Mouse (Mus musculus) kidney, embryonic 15.5 days (tissue): ENCODE measurements around the gene Ncf2. TPM values are rescaled to one million over a fixed set of nuclear protein-coding genes. Genes with fewer than 3 reads are reported as not detected.

Source experiments
- ATAC-seq: fragments of 200-750 bp; cut with Nextera tagmentation; replicated peaks from 2 replicates; pipeline ENCODE4 v1.8.0; 2017; ENCODE audit warnings: moderate TSS enrichment; ENCODE audit not compliant: low FRiP score
- H3K27ac ChIP-seq: fragments of 300-500 bp; sonication (generic); 2 replicates; pipeline ENCODE4 v1.5.1; 2015; ENCODE audit warnings: mild to moderate bottlenecking, inconsistent platforms
- H3K27me3 ChIP-seq: fragments of 300-500 bp; sonication (generic); 2 replicates; pipeline ENCODE4 v1.6.1; 2015; ENCODE audit warnings: inconsistent platforms
- H3K36me3 ChIP-seq: fragments of 300-500 bp; sonication (generic); 2 replicates; pipeline ENCODE4 v1.6.1; 2015; ENCODE audit warnings: inconsistent platforms
- H3K4me1 ChIP-seq: fragments of 300-500 bp; sonication (generic); 2 replicates; pipeline ENCODE4 v1.6.1; 2015; ENCODE audit warnings: inconsistent platforms
- H3K4me2 ChIP-seq: fragments of 300-500 bp; sonication (generic); 2 replicates; pipeline ENCODE4 v1.6.1; 2015; ENCODE audit warnings: moderate library complexity, mild to moderate bottlenecking, inconsistent platforms
- H3K4me3 ChIP-seq: fragments of 300-500 bp; sonication (generic); replicated peaks from 2 replicates; pipeline ENCODE4 v1.5.1; 2015; ENCODE audit warnings: mild to moderate bottlenecking, inconsistent platforms
- H3K9ac ChIP-seq: fragments of 300-500 bp; sonication (generic); 2 replicates; pipeline ENCODE4 v1.6.1; 2015; ENCODE audit warnings: mild to moderate bottlenecking, inconsistent platforms
- H3K9me3 ChIP-seq: fragments of 300-500 bp; sonication (generic); replicated peaks from 2 replicates; pipeline ENCODE4 v1.6.1; 2016; ENCODE audit warnings: inconsistent platforms
- WGBS: fragments of 180-500 bp; shearing (Covaris S2); methylation state at CpG from one replicate; pipeline ENCODE4 v1.1.7; 2015; ENCODE audit warnings: mixed read lengths; 5-methylcytosine and 5-hydroxymethylcytosine counted together
- polyA plus RNA-seq: library from polyadenylated mRNA; unstranded; fragments of >200 nt; fragmentation: Nextera tagmentation; extraction: Ambion mirVana; gene quantifications from 2 replicates; pipeline ENCODE4 v1.2.1, GENCODE M21; 2015

Gene Ncf2
- polyA plus RNA-seq, 1 experiment from 2014 or later: 9.0 TPM

- Histone ChIP-seq H3K4me2 (peak overlapping the region; percentile 5; the same call in 1 of the 2 replicates), H3K4me1 (peaks cover 30% of the 10 kb centered on the region), H3K27me3 (no peaks in the 10 kb centered on the region), H3K9ac (no peak overlapping the region), H3K9me3 (no peaks in the 10 kb centered on the region), H3K4me3 (no peak overlapping the region), H3K36me3 (no peaks in the 10 kb centered on the region), H3K27ac (peak overlapping the region; percentile 67; the same call in 1 of the 2 replicates)
- 71% methylated on average over 13 of the region's 13 CpGs for WGBS
- no peak for ATAC-seq
Observed at GRCm38 (mm10) chr1:152800633-152801176, 711 bp downstream of the Ncf2 start.

GRCm38 (mm10) chr1:152804907-152805306 lies 4.9 kb downstream of the Ncf2 start:
- Histone ChIP-seq H3K27me3 (no peaks in the 10 kb centered on the region), H3K27ac (no peak overlapping the region), H3K4me2 (no peak overlapping the region), H3K4me1 (peaks cover 25% of the 10 kb centered on the region), H3K9me3 (no peaks in the 10 kb centered on the region), H3K4me3 (no peak overlapping the region), H3K9ac (no peak overlapping the region), H3K36me3 (no peaks in the 10 kb centered on the region)
- ATAC-seq: no peak
- WGBS: 83% methylated on average over 6 of the region's 6 CpGs

- WGBS: 44% methylated on average over 18 of the region's 18 CpGs
- Histone ChIP-seq H3K9me3 (no peaks in the 10 kb centered on the region), H3K36me3 (no peaks in the 10 kb centered on the region), H3K9ac (no peak overlapping the region), H3K27ac (peak overlapping the region; percentile 49), H3K4me3 (no peak overlapping the region), H3K27me3 (no peaks in the 10 kb centered on the region), H3K4me2 (no peak overlapping the region), H3K4me1 (peaks cover 16% of the 10 kb centered on the region)
- no peak for ATAC-seq
Observed at GRCm38 (mm10) chr1:152807619-152808391, 7.8 kb downstream of the Ncf2 start.

GRCm38 (mm10) chr1:152808392-152808680 lies 8.3 kb downstream of the Ncf2 start:
- H3K4me2 ChIP-seq: no peak overlapping the region
- no peaks in the 10 kb centered on the region for H3K9me3 ChIP-seq
- no peak overlapping the region for H3K9ac ChIP-seq
- H3K36me3 ChIP-seq: no peaks in the 10 kb centered on the region
- no peaks in the 10 kb centered on the region for H3K27me3 ChIP-seq
- H3K4me1 ChIP-seq: peaks cover 16% of the 10 kb centered on the region
- no peak for ATAC-seq
- WGBS: 71% methylated on average over 2 of the region's 2 CpGs
- H3K4me3 ChIP-seq: no peak overlapping the region
- H3K27ac ChIP-seq: peak overlapping the region; percentile 49; the same call in 1 of the 2 replicates

GRCm38 (mm10) chr1:152809541-152810252 lies 9.7 kb downstream of the Ncf2 start:
- Histone ChIP-seq H3K4me1 (peaks cover 16% of the 10 kb centered on the region), H3K4me3 (no peak overlapping the region), H3K4me2 (no peak overlapping the region), H3K9me3 (no peaks in the 10 kb centered on the region), H3K9ac (no peak overlapping the region), H3K27ac (peak overlapping the region; percentile 41), H3K36me3 (no peaks in the 10 kb centered on the region), H3K27me3 (no peaks in the 10 kb centered on the region)
- peak; percentile 76 for ATAC-seq
- WGBS: 27% methylated on average over 8 of the region's 8 CpGs

- no peaks in the 10 kb centered on the region for H3K9me3 ChIP-seq
- H3K36me3 ChIP-seq: no peaks in the 10 kb centered on the region
- no peak overlapping the region for H3K4me2 ChIP-seq
- no peak overlapping the region for H3K4me3 ChIP-seq
- H3K9ac ChIP-seq: no peak overlapping the region
- H3K27ac ChIP-seq: no peak overlapping the region
- H3K27me3 ChIP-seq: no peaks in the 10 kb centered on the region
- WGBS: 72% methylated on average over 13 of the region's 13 CpGs
- peaks cover 25% of the 10 kb centered on the region for H3K4me1 ChIP-seq
- ATAC-seq: no peak
Observed at GRCm38 (mm10) chr1:152810533-152811439, 10.8 kb downstream of the Ncf2 start.

GRCm38 (mm10) chr1:152815265-152815701 lies 15.3 kb downstream of the Ncf2 start:
- H3K4me3 ChIP-seq: no peak overlapping the region
- WGBS: 47% methylated on average over 7 of the region's 7 CpGs
- no peaks in the 10 kb centered on the region for H3K9me3 ChIP-seq
- H3K9ac ChIP-seq: no peak overlapping the region
- peak; percentile 60 for ATAC-seq
- H3K4me1 ChIP-seq: peaks cover 24% of the 10 kb centered on the region
- 0 out of 2 replicates have a peak overlapping the region, but pooled peaks have one; percentile 16 for H3K4me2 ChIP-seq
- H3K27ac ChIP-seq: no peak overlapping the region
- no peaks in the 10 kb centered on the region for H3K27me3 ChIP-seq
- no peaks in the 10 kb centered on the region for H3K36me3 ChIP-seq

- ATAC-seq: 0 out of 2 replicates have a peak, but pooled peaks have one; percentile 29
- H3K27ac ChIP-seq: peak overlapping the region; percentile 63
Observed at GRCm38 (mm10) chr1:152817027-152817769, 17.2 kb downstream of the Ncf2 start.

GRCm38 (mm10) chr1:152817794-152818193 lies 17.8 kb downstream of the Ncf2 start:
- 0 out of 2 replicates have a peak, but pooled peaks have one; percentile 43 for ATAC-seq
- H3K9ac ChIP-seq: no peak overlapping the region
- no peaks in the 10 kb centered on the region for H3K27me3 ChIP-seq
- 16% methylated on average over 10 of the region's 10 CpGs for WGBS
- H3K4me3 ChIP-seq: no peak overlapping the region
- H3K27ac ChIP-seq: peak overlapping the region; percentile 63
- H3K4me1 ChIP-seq: peaks cover 24% of the 10 kb centered on the region
- no peaks in the 10 kb centered on the region for H3K36me3 ChIP-seq
- H3K9me3 ChIP-seq: no peaks in the 10 kb centered on the region
- no peak overlapping the region for H3K4me2 ChIP-seq

More at GRCm38 (mm10) chr1:152817027-152817769, 17.2 kb downstream of the Ncf2 start:
- no peak overlapping the region for H3K9ac ChIP-seq
- H3K4me1 ChIP-seq: peaks cover 24% of the 10 kb centered on the region
- H3K36me3 ChIP-seq: no peaks in the 10 kb centered on the region
- 30% methylated on average over 12 of the region's 12 CpGs for WGBS
- H3K4me3 ChIP-seq: no peak overlapping the region
- H3K4me2 ChIP-seq: no peak overlapping the region
- no peaks in the 10 kb centered on the region for H3K9me3 ChIP-seq
- H3K27me3 ChIP-seq: no peaks in the 10 kb centered on the region

GRCm38 (mm10) chr1:152819558-152819957 lies 19.6 kb downstream of the Ncf2 start:
- Histone ChIP-seq H3K9ac (no peak overlapping the region), H3K4me3 (no peak overlapping the region), H3K9me3 (no peaks in the 10 kb centered on the region), H3K27ac (no peak overlapping the region), H3K36me3 (no peaks in the 10 kb centered on the region), H3K4me1 (peaks cover 24% of the 10 kb centered on the region), H3K27me3 (no peaks in the 10 kb centered on the region), H3K4me2 (no peak overlapping the region)
- 66% methylated on average over 6 of the region's 6 CpGs for WGBS
- ATAC-seq: no peak
